8 mouse cellular contexts compared by ENCODE assay signal in the genomic region with DNA sequence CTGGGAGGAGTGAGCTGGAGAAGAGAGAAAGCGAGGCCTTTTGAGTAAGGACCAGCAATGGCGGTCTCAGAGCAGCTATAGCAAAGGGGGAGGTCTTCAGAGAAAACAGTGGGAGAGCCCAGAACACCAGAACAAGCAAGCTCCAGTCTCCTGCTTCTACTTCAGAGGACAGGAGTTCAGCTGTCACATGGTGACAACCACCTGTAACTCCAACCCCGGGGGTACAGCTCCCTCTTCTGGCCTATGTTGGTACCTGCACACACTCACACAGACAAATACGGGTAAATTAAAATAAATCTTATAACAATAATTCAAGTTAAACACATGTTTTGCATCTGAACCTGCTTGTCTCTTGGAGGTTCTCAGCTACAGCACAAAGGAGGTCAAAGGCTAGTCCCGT. TPM values are rescaled to one million over a fixed set of nuclear protein-coding genes. Genes with fewer than 3 reads are reported as not detected.
DNase-seq lines count a peak whose midpoint lies in the region; ATAC-seq and TF ChIP-seq lines count a peak whose summit lies in the region.

No protein-coding gene starts in this region.

- H3K36me3 ChIP-seq in kidney, adult 2 months (ENCODE audit: control insufficient read depth, insufficient read depth, low read length), result no peaks in the 10 kb centered on the region

- H3K27me3 ChIP-seq in kidney, adult 2 months (replicated peaks; ENCODE audit: control insufficient read depth, insufficient read depth, low read length), result no peaks in the 10 kb centered on the region

- no peak overlapping the region for H3K27ac ChIP-seq in left cerebral cortex, adult 2 months
- no peak overlapping the region for H3K27ac ChIP-seq in kidney, adult 2 months (ENCODE audit: insufficient read depth, low read depth, low read length)

- 28% methylated on average over 5 of the region's 5 CpGs for WGBS in kidney, adult 2 months

- no peak overlapping the region for H3K4me3 ChIP-seq in left cerebral cortex, adult 2 months
- H3K4me3 ChIP-seq in kidney, adult 2 months (ENCODE audit: insufficient read depth, low read depth, low read length), result no peak overlapping the region

- H3K4me1 ChIP-seq in kidney, adult 2 months (ENCODE audit: control insufficient read depth, insufficient read depth, low read length), result peaks cover 2% of the 10 kb centered on the region; the same call in 1 of the 2 replicates

- TF ChIP-seq CTCF in left cerebral cortex, adult 2 months (IDR thresholded peaks at IDR 0.05), result peak; percentile 62
- TF ChIP-seq CTCF in kidney, adult 2 months (conservative IDR thresholded peaks at IDR 0.05; ENCODE audit: insufficient read depth, insufficient read length, low read depth, low read length), result peak; percentile 90

- intact Hi-C loops in left cerebral cortex, adult 2 months (cut with DNase I), result no loop called here

- DNase-seq in left cerebral cortex, adult 2 months (ENCODE audit: extremely low spot score in 1 of 2, low spot score in 2 of 2), result no peak
- no peak for DNase-seq in left cerebral cortex, adult 18-20 months (ENCODE audit: low spot score in 2 of 2)
- DNase-seq in MEL-GATA-1-ER (ENCODE audit: extremely low read depth, low read depth), result peak; percentile 63
- peak; percentile 56 for DNase-seq in kidney, adult 2 months
- peak; percentile 50 for DNase-seq in lung, postnatal 36 days
- DNase-seq in thymus, postnatal 14 days, result peak; percentile 61
- no peak for DNase-seq in cerebellum, adult 9-10 months

- TF ChIP-seq POLR2A in kidney, adult 2 months (IDR thresholded peaks at IDR 0.05; ENCODE audit: low read depth, low read length), result no peak

- ATAC-seq in common myeloid progenitor, adult 5-6 weeks (replicated peaks; ENCODE audit: low read depth, poor library complexity, severe bottlenecking), result peak; percentile 93

RNA-seq across cellular contexts. Expression of a gene that starts 29.8 kb away (rescaled TPM):
- total RNA-seq in left cerebral cortex, adult 2 months (2021), result under 1 TPM; 0.12 to 0.23 TPM
- total RNA-seq in left cerebral cortex, adult 18-20 months (2021), result under 1 TPM; 0.14 to 0.16 TPM
- total RNA-seq in common myeloid progenitor, adult 5-6 weeks (2017), result not detected in 2 replicates
- polyA plus RNA-seq in kidney, adult 2 months (2012; rRNA removed), result 0.16 and 0.22 TPM in 2 replicates

RNA-seq across cellular contexts. Expression of a gene that starts 38.1 kb away (rescaled TPM):
- 100 to 1,000 TPM; 129 to 134 TPM for total RNA-seq in left cerebral cortex, adult 2 months (2021)
- total RNA-seq in left cerebral cortex, adult 18-20 months (2021), result 100 to 1,000 TPM; 121 to 133 TPM
- 23.0 and 48.0 TPM in 2 replicates for total RNA-seq in common myeloid progenitor, adult 5-6 weeks (2017)
- 346 and 372 TPM in 2 replicates for polyA plus RNA-seq in kidney, adult 2 months (2012; rRNA removed)

RNA-seq across cellular contexts. Expression of a gene that starts 49.8 kb away (rescaled TPM):
- 10 to 100 TPM; 67.1 to 68.9 TPM for total RNA-seq in left cerebral cortex, adult 2 months (2021)
- total RNA-seq in left cerebral cortex, adult 18-20 months (2021), result 10 to 100 TPM; 70.6 to 73.8 TPM
- total RNA-seq in common myeloid progenitor, adult 5-6 weeks (2017), result 49.7 and 66.4 TPM in 2 replicates
- polyA plus RNA-seq in kidney, adult 2 months (2012; rRNA removed), result 295 and 320 TPM in 2 replicates

RNA-seq across cellular contexts. Expression of a gene that starts 50.4 kb away (rescaled TPM):
- total RNA-seq in left cerebral cortex, adult 2 months (2021), result 10 to 100 TPM; 16.7 to 19.3 TPM
- 10 to 100 TPM; 19.3 to 20.9 TPM for total RNA-seq in left cerebral cortex, adult 18-20 months (2021)
- 4.5 and 5.3 TPM in 2 replicates for total RNA-seq in common myeloid progenitor, adult 5-6 weeks (2017)
- polyA plus RNA-seq in kidney, adult 2 months (2012; rRNA removed), result 81.5 and 121 TPM in 2 replicates

RNA-seq across cellular contexts. Expression of a gene that starts 52.9 kb away (rescaled TPM):
- total RNA-seq in left cerebral cortex, adult 2 months (2021), result 10 to 100 TPM; 24.2 to 26.0 TPM
- 10 to 100 TPM; 26.1 to 28.6 TPM for total RNA-seq in left cerebral cortex, adult 18-20 months (2021)
- not detected in 2 replicates for total RNA-seq in common myeloid progenitor, adult 5-6 weeks (2017)
- 387 and 411 TPM in 2 replicates for polyA plus RNA-seq in kidney, adult 2 months (2012; rRNA removed)

Comparison
In these comparisons a context has a peak if more than half of its experiments do, and no peak if none do; other contexts are left out.
1. DNase-seq: peak in MEL-GATA-1-ER (single experiment), kidney, adult 2 months (single experiment), lung, postnatal 36 days (single experiment) and thymus, postnatal 14 days (single experiment); none in left cerebral cortex, adult 2 months (0 of 2), left cerebral cortex, adult 18-20 months (0 of 2) and cerebellum, adult 9-10 months (single experiment).